Mouse (Mus musculus) lung, postnatal 0 days (tissue): ENCODE measurements around the gene Ppm1l. TPM values are rescaled to one million over a fixed set of nuclear protein-coding genes. Genes with fewer than 3 reads are reported as not detected.
"Not testable (repeated sequence)": the region's sequence is repeated elsewhere in the genome, so short reads cannot be mapped to it uniquely, and the experiment has no call there.

Source experiments
- ATAC-seq: fragments of 200-750 bp; cut with Nextera tagmentation; 2 replicates; pipeline ENCODE4 v1.8.0; 2017; ENCODE audit warnings: moderate library complexity
- DNase-seq: peaks from one replicate; pipeline ENCODE4 v3.0.0-alpha.2; 2016; ENCODE audit warnings: low spot score
- H3K27ac ChIP-seq: fragments of 300-500 bp; sonication (generic); 2 replicates; pipeline ENCODE4 v1.5.1; 2014; ENCODE audit warnings: antibody characterized with exemption, mild to moderate bottlenecking, low read length, mixed read lengths
- H3K27me3 ChIP-seq: fragments of 300-500 bp; sonication (generic); replicated peaks from 2 replicates; pipeline ENCODE4 v1.6.1; 2014; ENCODE audit warnings: low read length, mixed read lengths; ENCODE audit not compliant: insufficient read depth
- H3K36me3 ChIP-seq: fragments of 300-500 bp; sonication (generic); 2 replicates; pipeline ENCODE4 v1.6.1; 2014; ENCODE audit warnings: low read length, mixed read lengths; ENCODE audit not compliant: insufficient read depth
- H3K4me1 ChIP-seq: fragments of 300-500 bp; sonication (generic); 2 replicates; pipeline ENCODE4 v1.6.1; 2014; ENCODE audit warnings: antibody characterized with exemption, low read depth, low read length, mixed read lengths; ENCODE audit not compliant: insufficient read depth
- H3K4me2 ChIP-seq: fragments of 300-500 bp; sonication (generic); replicated peaks from 2 replicates; pipeline ENCODE4 v1.6.1; 2014; ENCODE audit warnings: low read depth, mild to moderate bottlenecking, low read length, moderate library complexity, mixed read lengths
- H3K4me3 ChIP-seq: fragments of 300-500 bp; sonication (generic); 2 replicates; pipeline ENCODE4 v1.5.1; 2014; ENCODE audit warnings: low read depth, low read length
- H3K9ac ChIP-seq: fragments of 300-500 bp; sonication (generic); replicated peaks from 2 replicates; pipeline ENCODE4 v1.6.1; 2014; ENCODE audit warnings: low read depth, mild to moderate bottlenecking
- H3K9me3 ChIP-seq: fragments of 300-500 bp; sonication (generic); 2 replicates; pipeline ENCODE4 v1.6.1; 2016; ENCODE audit warnings: low read length, mixed read lengths
- CTCF ChIP-seq: IDR thresholded peaks from 2 replicates; pipeline ENCODE4 v1.5.1; 2016; ENCODE audit warnings: antibody characterized with exemption, mild to moderate bottlenecking
- EP300 ChIP-seq: IDR thresholded peaks from 2 replicates; pipeline ENCODE4 v1.6.1; 2016; ENCODE audit warnings: antibody characterized with exemption, mild to moderate bottlenecking, control low read depth
- WGBS: fragments of 180-500 bp; shearing (Covaris S2); extraction: QIAGEN DNeasy Blood & Tissue Kit; methylation state at CpG from one replicate; pipeline ENCODE4 v1.1.7; 2014; 5-methylcytosine and 5-hydroxymethylcytosine counted together
- polyA plus RNA-seq: library from polyadenylated mRNA; unstranded; fragments of >200 nt; fragmentation: Nextera tagmentation; extraction: Ambion mirVana; gene quantifications from 2 replicates; pipeline ENCODE4 v1.2.1, GENCODE M21; 2015

Gene Ppm1l
- polyA plus RNA-seq, 1 experiment from 2014 or later = 5.8 TPM

GRCm38 (mm10) chr3:69555511-69555910 is 238.8 kb downstream of the Ppm1l start:
- no peak for ATAC-seq
- TF ChIP-seq CTCF = no peak
- no peak overlapping the region for H3K27ac ChIP-seq
- H3K4me1 ChIP-seq = peaks cover 9% of the 10 kb centered on the region; the same call in 1 of the 2 replicates
- no peak for DNase-seq
- H3K4me2 ChIP-seq = no peak overlapping the region
- H3K36me3 ChIP-seq = no peaks in the 10 kb centered on the region
- no peak overlapping the region for H3K4me3 ChIP-seq
- WGBS = 76% methylated on average over 6 of the region's 6 CpGs
- no peaks in the 10 kb centered on the region for H3K27me3 ChIP-seq
- H3K9me3 ChIP-seq = no peaks in the 10 kb centered on the region
- H3K9ac ChIP-seq = no peak overlapping the region

DNA sequence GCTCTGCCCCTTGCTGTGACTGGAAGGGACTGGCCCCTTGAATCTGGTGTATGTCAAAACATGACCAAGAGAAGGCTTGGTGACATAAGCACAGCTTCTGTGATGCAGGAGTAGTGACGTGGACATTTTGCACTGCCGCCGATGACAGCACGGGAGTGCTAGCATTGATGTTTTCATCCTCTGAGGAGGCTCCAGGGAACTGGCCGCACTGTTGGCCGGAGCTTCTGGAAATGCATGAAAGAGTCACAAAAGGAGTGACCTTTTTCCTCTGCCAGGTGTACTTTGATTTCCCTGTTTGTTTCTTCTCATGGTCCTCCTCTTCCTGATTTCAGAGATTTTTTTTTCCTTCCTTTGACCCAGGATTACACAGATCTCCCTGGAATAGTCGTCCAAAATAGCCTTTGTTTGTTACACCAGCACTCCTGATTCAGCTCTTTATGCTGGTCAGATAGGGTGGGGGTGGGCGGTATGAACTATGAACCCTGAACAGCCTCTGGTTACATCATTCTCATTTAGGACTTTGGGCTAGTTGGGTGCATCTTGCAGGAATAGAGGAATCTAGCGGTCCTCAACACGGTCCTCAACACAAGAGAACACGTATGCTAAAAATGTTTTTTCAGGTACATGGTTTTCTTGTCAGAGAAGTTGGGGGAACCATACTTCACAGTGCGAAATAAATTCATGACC is 239.6 kb downstream of the Ppm1l start:
- ATAC-seq (no peak), DNase-seq (no peak)
- H3K9ac ChIP-seq = no peak overlapping the region
- WGBS = 80% methylated on average over 12 of the region's 12 CpGs
- no peak overlapping the region for H3K4me2 ChIP-seq
- H3K4me3 ChIP-seq = no peak overlapping the region
- no peaks in the 10 kb centered on the region for H3K27me3 ChIP-seq
- no peak for TF ChIP-seq EP300
- no peak for TF ChIP-seq CTCF
- no peaks in the 10 kb centered on the region for H3K9me3 ChIP-seq
- H3K4me1 ChIP-seq = peaks cover 9% of the 10 kb centered on the region; the same call in 1 of the 2 replicates
- no peak overlapping the region for H3K27ac ChIP-seq
- H3K36me3 ChIP-seq = no peaks in the 10 kb centered on the region

DNA sequence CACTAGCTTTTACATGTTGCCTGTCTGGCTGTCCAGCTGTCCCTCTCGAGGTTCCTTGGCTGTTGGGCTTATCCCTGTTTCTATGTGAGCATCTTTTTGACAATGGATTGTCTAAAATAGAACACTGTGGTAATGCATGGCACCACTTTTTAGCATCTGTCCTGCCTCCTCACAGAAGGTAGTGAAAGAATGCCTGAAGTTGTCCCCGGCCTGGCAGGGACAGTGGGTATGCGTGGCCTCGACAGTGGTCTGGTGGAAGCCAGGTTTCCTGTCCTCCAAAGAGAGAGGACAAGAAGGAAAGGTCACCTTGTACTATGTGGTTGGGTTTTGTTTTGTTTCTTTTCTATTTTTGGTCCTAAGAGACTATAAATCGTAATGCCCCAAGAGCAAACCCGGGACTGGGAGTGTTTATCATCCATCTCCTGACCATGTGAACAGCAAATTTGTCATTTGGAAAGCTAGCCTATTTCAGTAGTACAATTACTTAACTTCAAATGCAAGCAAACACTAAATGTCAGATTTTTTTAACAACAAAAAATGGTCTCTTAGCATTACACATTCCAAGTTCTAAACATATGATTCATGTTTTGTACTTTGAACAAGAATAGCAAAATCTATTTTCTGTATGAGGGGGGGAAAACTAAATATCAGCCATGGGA is 242.8 kb downstream of the Ppm1l start:
- 49% methylated on average over 6 of the region's 6 CpGs for WGBS
- H3K27ac ChIP-seq = no peak overlapping the region
- ATAC-seq (peak; percentile 56), DNase-seq (peak; percentile 31)
- no peaks in the 10 kb centered on the region for H3K9me3 ChIP-seq
- H3K9ac ChIP-seq = no peak overlapping the region
- no peak overlapping the region for H3K4me3 ChIP-seq
- H3K4me1 ChIP-seq = peaks cover 11% of the 10 kb centered on the region; the same call in 1 of the 2 replicates
- no peak overlapping the region for H3K4me2 ChIP-seq
- no peaks in the 10 kb centered on the region for H3K27me3 ChIP-seq
- TF ChIP-seq CTCF (no peak), EP300 (0 out of 2 replicates have a peak, but pooled peaks have one; percentile 38)
- no peaks in the 10 kb centered on the region for H3K36me3 ChIP-seq

GRCm38 (mm10) chr3:69559975-69560330 is 243.3 kb downstream of the Ppm1l start:
- TF ChIP-seq CTCF (no peak), EP300 (no peak)
- Histone ChIP-seq H3K27ac (no peak overlapping the region), H3K4me3 (no peak overlapping the region), H3K36me3 (no peaks in the 10 kb centered on the region), H3K9me3 (no peaks in the 10 kb centered on the region), H3K27me3 (no peaks in the 10 kb centered on the region), H3K9ac (no peak overlapping the region), H3K4me1 (peaks cover 11% of the 10 kb centered on the region; the same call in 1 of the 2 replicates), H3K4me2 (no peak overlapping the region)
- ATAC-seq = peak; percentile 62
- 50% methylated on average over 7 of the region's 7 CpGs for WGBS
- DNase-seq = peak; percentile 25

GRCm38 (mm10) chr3:69561686-69562085 is 245.0 kb downstream of the Ppm1l start:
- H3K36me3 ChIP-seq = no peaks in the 10 kb centered on the region
- TF ChIP-seq CTCF (no peak), EP300 (no peak)
- H3K4me3 ChIP-seq = no peak overlapping the region
- no peak overlapping the region for H3K27ac ChIP-seq
- ATAC-seq (no peak; the same call in 1 of the 2 replicates), DNase-seq (no peak)
- 61% methylated on average over 5 of the region's 5 CpGs for WGBS
- H3K9me3 ChIP-seq = no peaks in the 10 kb centered on the region
- no peak overlapping the region for H3K4me2 ChIP-seq
- H3K27me3 ChIP-seq = no peaks in the 10 kb centered on the region
- peaks cover 11% of the 10 kb centered on the region; the same call in 1 of the 2 replicates for H3K4me1 ChIP-seq
- no peak overlapping the region for H3K9ac ChIP-seq

DNA sequence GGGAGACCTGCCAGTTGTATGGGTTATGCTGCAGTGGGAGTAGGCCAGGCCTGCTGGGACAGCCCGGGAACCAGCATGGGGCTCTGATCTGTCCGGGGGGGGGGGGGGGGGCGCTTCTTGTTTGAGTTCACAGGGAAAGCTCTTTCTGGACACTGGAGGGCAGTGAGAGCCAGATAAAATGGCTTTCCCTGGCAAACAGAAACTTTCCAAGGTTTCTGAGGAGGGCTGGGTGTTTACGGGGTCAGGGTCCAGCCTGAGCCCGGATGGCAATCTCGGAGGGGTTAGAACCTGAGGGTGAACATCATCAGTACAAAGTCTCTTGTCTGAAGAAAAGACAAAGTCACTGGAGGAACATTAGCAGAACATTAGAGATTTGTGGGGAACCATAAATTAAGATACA is 246.7 kb downstream of the Ppm1l start:
- 87% methylated on average over 4 of the region's 6 CpGs for WGBS
- Histone ChIP-seq H3K36me3 (no peaks in the 10 kb centered on the region), H3K27me3 (no peaks in the 10 kb centered on the region)

DNA sequence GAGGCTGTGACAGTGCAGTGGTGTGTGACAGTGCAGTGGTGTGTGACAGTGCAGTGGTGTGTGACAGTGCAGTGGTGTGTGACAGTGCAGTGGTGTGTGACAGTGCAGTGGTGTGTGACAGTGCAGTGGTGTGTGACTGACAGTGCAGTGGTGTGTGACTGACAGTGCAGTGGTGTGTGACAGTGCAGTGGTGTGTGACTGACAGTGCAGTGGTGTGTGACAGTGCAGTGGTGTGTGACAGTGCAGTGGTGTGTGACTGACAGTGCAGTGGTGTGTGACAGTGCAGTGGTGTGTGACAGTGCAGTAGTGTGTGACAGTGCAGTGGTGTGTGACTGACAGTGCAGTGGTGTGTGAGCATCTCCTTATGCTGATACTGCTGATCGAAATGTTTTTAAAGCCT is 248.9 kb downstream of the Ppm1l start:
- ATAC-seq, H3K9ac ChIP-seq, H3K9me3 ChIP-seq, H3K27ac ChIP-seq, DNase-seq, H3K4me3 ChIP-seq, H3K4me1 ChIP-seq, H3K27me3 ChIP-seq, H3K4me2 ChIP-seq, H3K36me3 ChIP-seq: not testable (repeated sequence)
- WGBS = 95% methylated on average over 1 of the region's 1 CpGs

More for the DNA sequence above, 246.7 kb downstream of the Ppm1l start:
- DNase-seq = no peak
- no peak overlapping the region for H3K4me2 ChIP-seq
- peaks cover 11% of the 10 kb centered on the region; the same call in 1 of the 2 replicates for H3K4me1 ChIP-seq
- no peak overlapping the region for H3K4me3 ChIP-seq
- H3K9me3 ChIP-seq = no peaks in the 10 kb centered on the region
- TF ChIP-seq CTCF (no peak), EP300 (no peak)
- no peak overlapping the region for H3K9ac ChIP-seq
- H3K27ac ChIP-seq = no peak overlapping the region
- ATAC-seq = no peak
